Mouse (Mus musculus) intestine, postnatal 0 days (tissue): Measurements from ENCODE around the gene Higd1c. TPM values are rescaled to one million over a fixed set of nuclear protein-coding genes. Genes with fewer than 3 reads are reported as not detected.
"Not testable (repeated sequence)": the region's sequence is repeated elsewhere in the genome, so short reads cannot be mapped to it uniquely, and the experiment has no call there.

Experiments used
- ATAC-seq: fragments of 200-750 bp; cut with Nextera tagmentation; 2 replicates; pipeline ENCODE4 v1.8.0; 2017; ENCODE audit warnings: mild to moderate bottlenecking, moderate TSS enrichment, moderate library complexity
- H3K27ac ChIP-seq: fragments of 300-500 bp; sonication (generic); 2 replicates; pipeline ENCODE4 v1.5.1; 2014; ENCODE audit warnings: mild to moderate bottlenecking, low read depth, low read length, moderate library complexity
- H3K27me3 ChIP-seq: fragments of 300-500 bp; sonication (generic); replicated peaks from 2 replicates; pipeline ENCODE4 v1.6.1; 2014; ENCODE audit warnings: low read length, mixed read lengths; ENCODE audit not compliant: control insufficient read depth, insufficient read depth
- H3K36me3 ChIP-seq: fragments of 300-500 bp; sonication (generic); 2 replicates; pipeline ENCODE4 v1.6.1; 2014; ENCODE audit warnings: mild to moderate bottlenecking, moderate library complexity; ENCODE audit not compliant: control insufficient read depth, insufficient read depth
- H3K4me1 ChIP-seq: fragments of 300-500 bp; sonication (generic); replicated peaks from 2 replicates; pipeline ENCODE4 v1.6.1; 2014; ENCODE audit warnings: antibody characterized with exemption, low read length, mixed read lengths; ENCODE audit not compliant: control insufficient read depth, insufficient read depth
- H3K4me2 ChIP-seq: fragments of 300-500 bp; sonication (generic); replicated peaks from 2 replicates; pipeline ENCODE4 v1.6.1; 2014; ENCODE audit warnings: low read depth, mild to moderate bottlenecking, moderate library complexity
- H3K4me3 ChIP-seq: fragments of 300-500 bp; sonication (generic); 2 replicates; pipeline ENCODE4 v1.5.1; 2014; ENCODE audit warnings: low read depth, low read length
- H3K9ac ChIP-seq: fragments of 300-500 bp; sonication (generic); 2 replicates; pipeline ENCODE4 v1.6.1; 2014; ENCODE audit warnings: mild to moderate bottlenecking, low read depth, low read length
- H3K9me3 ChIP-seq: fragments of 300-500 bp; sonication (generic); 2 replicates; pipeline ENCODE4 v1.6.1; 2016; ENCODE audit warnings: mixed run types; ENCODE audit not compliant: control insufficient read depth
- CTCF ChIP-seq: sonication (generic); IDR thresholded peaks from 2 replicates; pipeline ENCODE4 v1.5.1; 2016; ENCODE audit warnings: low read depth, mild to moderate bottlenecking, control low read depth, antibody characterized with exemption, moderate library complexity
- WGBS: fragments of 180-500 bp; shearing (Covaris S2); extraction: QIAGEN DNeasy Blood & Tissue Kit; methylation state at CpG from one replicate; pipeline ENCODE4 v1.1.7; 2014; 5-methylcytosine and 5-hydroxymethylcytosine counted together
- polyA plus RNA-seq: library from polyadenylated mRNA; unstranded; fragments of >200 nt; fragmentation: Nextera tagmentation; extraction: Ambion mirVana; gene quantifications from 2 replicates; pipeline ENCODE4 v1.2.1, GENCODE M21; 2015

Higd1c gene
- polyA plus RNA-seq, 1 experiment from 2014 or later = not detected

- TF ChIP-seq CTCF = no peak
- 0 out of 2 replicates have a peak, but pooled peaks have one; percentile 20 for ATAC-seq
- H3K9ac ChIP-seq = no peak within 1 kb of the TSS
- H3K4me3 ChIP-seq = no peak within 1 kb of the TSS
- H3K27me3 ChIP-seq = 0 out of 2 replicates have a peak, but pooled peaks cover 5% of the 10 kb centered on the region
- no peak within 1 kb of the TSS for H3K27ac ChIP-seq
- no peaks in the 10 kb centered on the region for H3K9me3 ChIP-seq
- WGBS = 70% methylated on average over 10 of the region's 10 CpGs
- H3K4me2 ChIP-seq = no peak within 1 kb of the TSS
- H3K36me3 ChIP-seq = no peaks in the 10 kb centered on the region
- no peaks in the 10 kb centered on the region for H3K4me1 ChIP-seq
These were observed 11.6 kb upstream of the Higd1c start, which contains the start of the genes Methig1 and Mettl7a2 for GRCm38 (mm10) chr15:100352711-100353250. Gene Methig1 (plus strand): TSS chr15:100353149. Gene Mettl7a2 (plus strand): TSS chr15:100353200.

- not testable (repeated sequence) for H3K4me3 ChIP-seq, H3K4me1 ChIP-seq, ATAC-seq, H3K27me3 ChIP-seq, H3K36me3 ChIP-seq, H3K9me3 ChIP-seq, H3K4me2 ChIP-seq, H3K27ac ChIP-seq, H3K9ac ChIP-seq
- 96% methylated on average over 9 of the region's 22 CpGs for whole genome bisulfite sequencing
These were observed 10.9 kb upstream of the Higd1c start for GRCm38 (mm10) chr15:100353399-100353798.

GRCm38 (mm10) chr15:100355876-100356275 is 8.5 kb upstream of the Higd1c start:
- no peak overlapping the region for H3K9ac ChIP-seq
- H3K4me1 ChIP-seq = no peaks in the 10 kb centered on the region
- H3K27me3 ChIP-seq = 0 out of 2 replicates have a peak, but pooled peaks cover 12% of the 10 kb centered on the region
- no peak overlapping the region for H3K4me3 ChIP-seq
- H3K27ac ChIP-seq = no peak overlapping the region
- no peaks in the 10 kb centered on the region for H3K36me3 ChIP-seq
- 31% methylated on average over 5 of the region's 5 CpGs for WGBS
- H3K4me2 ChIP-seq = no peak overlapping the region
- no peaks in the 10 kb centered on the region for H3K9me3 ChIP-seq
- no peak for TF ChIP-seq CTCF
- peak; percentile 73; the same call in 1 of the 2 replicates for ATAC-seq

- H3K9me3 ChIP-seq, ATAC-seq, H3K36me3 ChIP-seq, H3K4me2 ChIP-seq, H3K9ac ChIP-seq, H3K27ac ChIP-seq, H3K4me3 ChIP-seq, H3K4me1 ChIP-seq, H3K27me3 ChIP-seq: not testable (repeated sequence)
- WGBS = 60% methylated on average over 9 of the region's 9 CpGs
These were observed 1.6 kb downstream of the Higd1c start for GRCm38 (mm10) chr15:100365967-100366366.

- Histone ChIP-seq H3K9me3 (0 out of 2 replicates have a peak, but pooled peaks cover 3% of the 10 kb centered on the region), H3K27ac (no peak overlapping the region), H3K9ac (no peak overlapping the region), H3K4me3 (no peak overlapping the region), H3K4me2 (no peak overlapping the region), H3K27me3 (0 out of 2 replicates have a peak, but pooled peaks cover 5% of the 10 kb centered on the region), H3K4me1 (no peaks in the 10 kb centered on the region), H3K36me3 (no peaks in the 10 kb centered on the region)
- no peak for TF ChIP-seq CTCF
- no peak for ATAC-seq
- 76% methylated on average over 7 of the region's 7 CpGs for WGBS
These were observed 2.8 kb downstream of the Higd1c start for GRCm38 (mm10) chr15:100367119-100367518.

GRCm38 (mm10) chr15:100375066-100375465 is 10.7 kb downstream of the Higd1c start:
- Histone ChIP-seq H3K4me2 (no peak overlapping the region), H3K27ac (no peak overlapping the region), H3K27me3 (0 out of 2 replicates have a peak, but pooled peaks cover under 1% of the 10 kb centered on the region), H3K9ac (no peak overlapping the region), H3K9me3 (no peaks in the 10 kb centered on the region; the same call in 1 of the 2 replicates), H3K4me1 (no peaks in the 10 kb centered on the region), H3K36me3 (no peaks in the 10 kb centered on the region), H3K4me3 (no peak overlapping the region)
- WGBS = 33% methylated on average over 5 of the region's 5 CpGs
- ATAC-seq = no peak
- TF ChIP-seq CTCF = peak; percentile 80
